Mouse (Mus musculus) hindbrain, embryonic 16.5 days (tissue): ENCODE measurements around the gene Atp6v1c2. TPM values are rescaled to one million over a fixed set of nuclear protein-coding genes. Genes with fewer than 3 reads are reported as not detected.
A peak's percentile ranks its signal among the peaks of the same experiment; 100 is the strongest.

ENCODE experiments used
- ATAC-seq: fragments of 200-750 bp; cut with Nextera tagmentation; 2 replicates; pipeline ENCODE4 v1.8.0; 2017; ENCODE audit warnings: moderate TSS enrichment, moderate library complexity
- H3K27ac ChIP-seq: fragments of 300-500 bp; sonication (generic); 2 replicates; pipeline ENCODE4 v1.5.1; 2014; ENCODE audit warnings: low read depth, mild to moderate bottlenecking, control low read depth, low read length, moderate library complexity
- H3K27me3 ChIP-seq: fragments of 300-500 bp; sonication (generic); replicated peaks from 2 replicates; pipeline ENCODE4 v1.6.1; 2014; ENCODE audit warnings: low read length; ENCODE audit not compliant: control insufficient read depth, insufficient read depth
- H3K36me3 ChIP-seq: fragments of 300-500 bp; sonication (generic); 2 replicates; pipeline ENCODE4 v1.6.1; 2014; ENCODE audit warnings: mild to moderate bottlenecking, low read length, moderate library complexity, mixed read lengths; ENCODE audit not compliant: control insufficient read depth, insufficient read depth
- H3K4me1 ChIP-seq: fragments of 300-500 bp; sonication (generic); 2 replicates; pipeline ENCODE4 v1.6.1; 2014; ENCODE audit warnings: low read depth, low read length; ENCODE audit not compliant: control insufficient read depth, insufficient read depth
- H3K4me2 ChIP-seq: fragments of 300-500 bp; sonication (generic); 2 replicates; pipeline ENCODE4 v1.6.1; 2014; ENCODE audit warnings: mild to moderate bottlenecking, low read length, control low read depth, moderate library complexity
- H3K4me3 ChIP-seq: fragments of 300-500 bp; sonication (generic); 2 replicates; pipeline ENCODE4 v1.5.1; 2014; ENCODE audit warnings: mild to moderate bottlenecking, low read length, control low read depth, moderate library complexity
- H3K9ac ChIP-seq: fragments of 300-500 bp; sonication (generic); 2 replicates; pipeline ENCODE4 v1.6.1; 2014; ENCODE audit warnings: low read depth, mild to moderate bottlenecking, control low read depth, low read length, moderate library complexity
- H3K9me3 ChIP-seq: fragments of 300-500 bp; sonication (generic); 2 replicates; pipeline ENCODE4 v1.6.1; 2014; ENCODE audit warnings: mild to moderate bottlenecking, low read length, moderate library complexity; ENCODE audit not compliant: control insufficient read depth
- WGBS: fragments of 180-500 bp; shearing (Covaris S2); extraction: QIAGEN DNeasy Blood & Tissue Kit; methylation state at CpG from one replicate; pipeline ENCODE4 v1.1.7; 2014; 5-methylcytosine and 5-hydroxymethylcytosine counted together
- polyA plus RNA-seq: library from polyadenylated mRNA; unstranded; fragments of >200 nt; fragmentation: Nextera tagmentation; extraction: Ambion mirVana; gene quantifications from 2 replicates; pipeline ENCODE4 v1.2.1, GENCODE M21; 2015

The Atp6v1c2 gene
- polyA plus RNA-seq, 1 experiment from 2014 or later: 0.76 TPM

DNA sequence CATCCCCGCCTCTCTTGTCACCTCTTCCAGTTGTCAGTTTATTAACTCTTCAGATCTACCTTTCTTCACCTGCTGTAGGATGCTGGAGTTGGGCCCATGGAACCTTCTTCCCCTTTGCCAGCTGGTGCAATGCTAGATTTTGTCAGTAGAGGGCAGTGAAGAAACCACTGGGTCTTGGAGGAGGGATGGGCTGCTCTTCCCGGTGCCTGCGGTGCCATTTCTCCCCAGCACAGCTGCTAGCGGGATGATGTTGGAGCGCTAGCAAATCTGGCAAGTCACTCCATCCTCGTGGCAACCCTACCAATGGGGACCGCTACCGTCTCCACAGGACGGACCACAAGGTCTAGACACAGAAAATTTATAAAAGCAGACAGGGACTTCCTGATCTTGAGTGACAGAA, 76.1 kb downstream of the Atp6v1c2 start:
- H3K4me2 ChIP-seq: peak overlapping the region; percentile 58
- no peaks in the 10 kb centered on the region for H3K36me3 ChIP-seq
- peak overlapping the region; percentile 37 for H3K9ac ChIP-seq
- H3K9me3 ChIP-seq: no peaks in the 10 kb centered on the region
- H3K27ac ChIP-seq: no peak overlapping the region
- peaks cover 6% of the 10 kb centered on the region for H3K4me1 ChIP-seq
- H3K4me3 ChIP-seq: peak overlapping the region; percentile 26
- H3K27me3 ChIP-seq: peaks cover 3% of the 10 kb centered on the region
- 8% methylated on average over 9 of the region's 9 CpGs for WGBS
- peak; percentile 62 for ATAC-seq

DNA sequence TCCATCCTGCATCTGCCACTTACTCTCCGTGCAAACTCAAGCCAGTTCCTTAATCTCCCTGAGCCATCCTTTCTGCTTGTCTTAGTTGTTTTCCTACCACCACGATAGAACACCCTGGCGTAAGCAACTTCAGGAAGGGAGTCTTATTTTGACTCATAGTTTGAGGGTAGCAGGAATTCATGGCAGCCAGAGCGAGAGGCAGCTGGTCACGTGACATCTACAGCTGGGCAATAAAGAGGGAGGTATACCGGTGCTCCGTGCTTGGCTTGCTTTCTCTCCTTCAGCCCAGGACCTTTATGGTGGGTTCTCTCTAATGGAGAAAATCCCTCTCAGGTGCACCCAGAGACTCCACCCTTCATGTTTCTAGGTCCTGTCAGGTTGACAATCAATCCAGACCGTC, 78.2 kb downstream of the Atp6v1c2 start:
- Histone ChIP-seq H3K36me3 (no peaks in the 10 kb centered on the region), H3K4me3 (no peak overlapping the region), H3K27ac (no peak overlapping the region), H3K27me3 (peaks cover 3% of the 10 kb centered on the region), H3K4me1 (peaks cover 6% of the 10 kb centered on the region), H3K9ac (no peak overlapping the region), H3K4me2 (no peak overlapping the region), H3K9me3 (no peaks in the 10 kb centered on the region)
- 76% methylated on average over 8 of the region's 8 CpGs for WGBS
- ATAC-seq: no peak

DNA sequence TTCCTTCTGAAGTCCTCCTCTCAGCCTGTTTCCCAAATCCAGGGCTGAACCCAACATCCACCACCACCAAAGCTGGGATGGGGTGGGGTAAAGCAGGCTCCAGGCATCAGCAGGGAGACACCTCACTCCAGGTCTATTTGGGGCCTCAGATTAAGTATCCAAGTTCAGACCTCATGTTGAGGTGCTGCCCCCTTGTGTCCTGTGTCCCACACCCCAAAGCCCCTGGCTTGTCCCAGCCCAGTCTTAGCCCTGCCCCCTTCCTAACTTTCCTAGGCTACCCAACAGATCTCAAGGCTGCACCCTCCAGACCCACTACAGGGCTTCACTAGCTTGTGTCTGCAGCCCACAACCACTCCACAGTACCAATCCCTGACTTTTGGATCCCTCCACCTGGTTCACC, 87.1 kb downstream of the Atp6v1c2 start:
- no peak for ATAC-seq
- H3K27me3 ChIP-seq: no peaks in the 10 kb centered on the region

DNA sequence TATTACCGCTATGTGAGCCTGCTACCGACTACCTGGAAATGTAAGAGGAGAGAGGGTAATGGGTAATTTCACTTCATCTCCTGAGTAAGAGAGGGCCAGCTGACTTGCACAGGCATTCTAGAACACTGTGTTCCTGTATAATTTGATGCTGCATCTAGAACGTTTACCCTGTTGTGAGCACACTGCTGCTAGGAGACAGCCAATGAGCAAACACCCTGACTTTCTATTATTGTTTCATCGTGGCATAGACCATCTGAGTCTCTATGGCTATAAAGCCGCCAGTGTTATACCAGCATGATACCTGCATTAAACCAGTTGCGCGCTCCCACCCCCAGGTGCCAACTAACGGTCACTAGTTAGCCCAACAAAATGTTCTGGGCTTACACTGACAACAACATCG, 87.5 kb downstream of the Atp6v1c2 start:
- H3K9me3 ChIP-seq: no peaks in the 10 kb centered on the region
- no peak overlapping the region for H3K4me3 ChIP-seq
- no peaks in the 10 kb centered on the region for H3K36me3 ChIP-seq
- no peaks in the 10 kb centered on the region for H3K4me1 ChIP-seq
- H3K9ac ChIP-seq: no peak overlapping the region
- no peaks in the 10 kb centered on the region for H3K27me3 ChIP-seq
- ATAC-seq: no peak
- 88% methylated on average over 9 of the region's 9 CpGs for WGBS
- H3K27ac ChIP-seq: no peak overlapping the region
- no peak overlapping the region for H3K4me2 ChIP-seq

More for the DNA sequence above, 87.1 kb downstream of the Atp6v1c2 start:
- no peaks in the 10 kb centered on the region for H3K9me3 ChIP-seq
- no peak overlapping the region for H3K27ac ChIP-seq
- H3K4me1 ChIP-seq: no peaks in the 10 kb centered on the region
- no peak overlapping the region for H3K4me2 ChIP-seq
- no peak overlapping the region for H3K9ac ChIP-seq
- no peaks in the 10 kb centered on the region for H3K36me3 ChIP-seq
- no peak overlapping the region for H3K4me3 ChIP-seq

DNA sequence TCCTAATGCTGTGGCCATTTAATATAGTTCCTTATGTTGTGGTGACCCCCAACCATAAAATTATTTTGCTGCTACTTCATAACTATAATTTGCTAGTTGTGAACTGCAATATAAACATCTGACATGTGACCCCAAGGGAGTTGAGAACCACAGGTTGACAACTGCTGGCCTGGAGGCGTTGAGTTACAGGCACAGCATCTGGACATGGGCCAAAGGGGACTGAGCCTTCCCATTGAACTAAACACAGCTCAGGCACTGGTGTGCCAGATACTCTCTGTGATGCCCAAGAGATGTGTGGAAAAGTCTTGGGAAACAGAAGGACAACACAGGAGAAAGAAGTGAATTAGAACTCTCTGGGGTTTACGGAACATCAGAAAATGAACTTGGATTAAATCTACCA, 88.1 kb downstream of the Atp6v1c2 start:
- Histone ChIP-seq H3K27me3 (no peaks in the 10 kb centered on the region), H3K9ac (no peak overlapping the region), H3K36me3 (no peaks in the 10 kb centered on the region), H3K9me3 (no peaks in the 10 kb centered on the region), H3K4me3 (no peak overlapping the region), H3K27ac (no peak overlapping the region), H3K4me1 (no peaks in the 10 kb centered on the region; the same call in 1 of the 2 replicates), H3K4me2 (no peak overlapping the region)
- 77% methylated on average over 2 of the region's 2 CpGs for WGBS
- ATAC-seq: no peak

DNA sequence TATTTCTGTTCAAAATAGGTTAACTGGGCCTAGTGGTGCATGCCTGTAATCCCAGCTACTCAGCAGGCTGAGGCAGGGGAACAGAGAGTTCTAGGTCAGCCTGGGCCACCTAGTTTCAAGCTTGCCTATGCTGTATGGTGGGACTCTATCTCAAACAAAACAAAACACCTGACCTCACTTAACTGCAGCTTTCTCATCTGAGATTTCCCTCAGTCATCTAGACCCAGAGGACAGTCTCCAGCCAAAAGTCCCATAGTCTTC, 89.8 kb downstream of the Atp6v1c2 start:
- no peaks in the 10 kb centered on the region for H3K36me3 ChIP-seq
- no peak overlapping the region for H3K27ac ChIP-seq
- no peak overlapping the region for H3K9ac ChIP-seq

DNA sequence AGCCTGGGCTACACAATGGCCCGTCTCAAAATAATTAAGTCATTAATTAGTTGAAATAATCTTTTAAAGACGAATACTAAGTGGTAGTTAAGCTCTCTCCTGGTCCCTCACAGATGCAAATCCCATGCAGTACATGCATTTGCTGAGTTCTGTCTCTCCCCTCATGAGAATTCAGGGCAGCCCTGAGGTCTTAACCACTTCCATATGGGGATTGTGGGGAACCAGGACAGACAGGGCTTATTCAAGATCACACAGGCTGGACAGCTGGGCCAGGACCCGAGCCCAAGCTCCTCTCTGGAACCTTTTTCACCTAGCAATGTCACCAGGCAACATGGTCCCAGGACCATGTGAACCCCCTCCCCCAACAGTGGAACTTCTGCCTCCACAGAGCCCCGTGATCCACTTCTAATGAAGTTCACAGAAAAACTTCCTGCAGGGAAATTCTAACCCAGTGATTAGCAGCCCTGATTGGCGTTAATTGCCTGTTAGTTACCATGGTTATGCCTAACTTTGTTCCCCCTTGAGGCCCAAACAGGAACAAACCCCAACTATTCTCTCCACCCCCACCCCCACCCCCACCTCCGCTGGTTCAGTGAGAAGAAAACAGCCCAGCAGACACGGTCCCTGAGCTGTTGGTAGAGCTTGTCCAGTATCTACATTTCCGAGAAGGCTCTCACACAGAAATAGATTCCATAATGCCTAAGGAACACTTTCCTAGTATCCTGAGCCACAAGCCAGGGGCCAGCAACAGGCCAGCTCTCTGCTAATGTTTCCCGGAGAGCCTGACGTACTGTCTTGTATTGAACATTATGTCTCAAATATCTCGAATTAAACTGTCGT, 90.4 kb downstream of the Atp6v1c2 start:
- Histone ChIP-seq H3K9me3 (no peaks in the 10 kb centered on the region), H3K4me3 (no peak overlapping the region), H3K27me3 (no peaks in the 10 kb centered on the region), H3K36me3 (no peaks in the 10 kb centered on the region), H3K9ac (no peak overlapping the region), H3K4me2 (no peak overlapping the region), H3K27ac (no peak overlapping the region), H3K4me1 (no peaks in the 10 kb centered on the region; the same call in 1 of the 2 replicates)
- WGBS: 50% methylated on average over 12 of the region's 12 CpGs
- peak; percentile 46; the same call in 1 of the 2 replicates for ATAC-seq

More for the DNA sequence above, 89.8 kb downstream of the Atp6v1c2 start:
- H3K4me3 ChIP-seq: no peak overlapping the region
- ATAC-seq: no peak
- H3K27me3 ChIP-seq: no peaks in the 10 kb centered on the region
- H3K4me2 ChIP-seq: no peak overlapping the region
- no peaks in the 10 kb centered on the region for H3K9me3 ChIP-seq
- no peaks in the 10 kb centered on the region; the same call in 1 of the 2 replicates for H3K4me1 ChIP-seq

DNA sequence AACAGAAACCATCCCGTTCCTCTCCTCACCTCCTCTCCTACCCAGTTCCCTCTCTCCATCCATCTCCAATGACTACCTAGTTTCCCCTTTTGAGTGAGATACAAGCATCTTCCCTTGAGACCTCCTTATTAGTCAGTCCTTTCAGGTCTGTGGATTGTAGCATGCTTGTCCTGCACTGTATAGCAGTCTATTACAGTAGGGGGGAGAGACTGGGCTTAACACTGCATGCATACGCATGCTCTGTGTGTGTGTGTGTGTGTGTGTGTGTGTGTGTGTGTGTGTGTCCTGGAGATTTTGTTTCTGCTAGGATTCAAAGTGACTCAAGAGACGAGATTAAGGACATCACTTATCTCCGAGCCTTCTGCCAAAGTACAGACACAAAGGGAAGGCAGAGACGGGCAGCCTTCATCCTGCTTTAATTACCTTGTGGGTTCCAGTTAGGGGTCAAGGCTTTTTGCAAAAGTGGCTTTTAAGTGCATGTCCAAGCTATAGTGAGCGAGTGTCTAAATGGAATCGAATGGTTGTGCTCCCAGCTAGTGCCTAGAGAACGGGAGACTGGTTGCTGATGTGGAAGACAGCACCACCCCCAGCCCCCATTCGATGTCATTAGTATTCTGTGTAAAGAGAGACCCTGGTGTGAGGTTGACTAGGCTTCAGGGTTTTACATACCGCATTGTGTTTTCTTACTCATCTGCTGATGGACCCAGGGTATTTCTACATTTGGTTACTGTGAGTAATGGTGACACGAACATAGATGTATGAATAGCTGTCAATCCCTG, 93.4 kb downstream of the Atp6v1c2 start:
- H3K9ac ChIP-seq: no peak overlapping the region
- no peaks in the 10 kb centered on the region; the same call in 1 of the 2 replicates for H3K4me1 ChIP-seq
- WGBS: 41% methylated on average over 11 of the region's 11 CpGs
- no peak overlapping the region; the same call in 1 of the 2 replicates for H3K4me2 ChIP-seq
- H3K27me3 ChIP-seq: no peaks in the 10 kb centered on the region
- H3K27ac ChIP-seq: no peak overlapping the region
- H3K36me3 ChIP-seq: no peaks in the 10 kb centered on the region
- H3K9me3 ChIP-seq: no peaks in the 10 kb centered on the region
- ATAC-seq: peak; percentile 76
- no peak overlapping the region for H3K4me3 ChIP-seq
